Mouse (Mus musculus) heart, postnatal 4 days (tissue): ENCODE data around the gene Car6. TPM values are rescaled to one million over a fixed set of nuclear protein-coding genes. Genes with fewer than 3 reads are reported as not detected.

Experiments used
- DNase-seq: peaks from one replicate; pipeline ENCODE4 v3.0.0; 2021
- total RNA-seq, 2 experiments: library from RNA; stranded (reverse); gene quantifications; 2 replicates each; pipeline ENCODE4 v1.2.3; 2021

The Car6 gene
- total RNA-seq, 2 experiments from 2014 or later, result not detected

GRCm38 (mm10) chr4:150228581-150229348 is 27.6 kb upstream of the Car6 start:
- no peak for DNase-seq

GRCm38 (mm10) chr4:150226818-150227688 is 25.9 kb upstream of the Car6 start:
- DNase-seq, result peak; percentile 73

GRCm38 (mm10) chr4:150225700-150226099 is 24.6 kb upstream of the Car6 start:
- no peak for DNase-seq

- DNase-seq, result no peak
These were observed 22.7 kb upstream of the Car6 start for GRCm38 (mm10) chr4:150223830-150224229.

- no peak for DNase-seq
These were observed 20.0 kb upstream of the Car6 start for GRCm38 (mm10) chr4:150221017-150221640.

- peak; percentile 37 for DNase-seq
These were observed 19.5 kb upstream of the Car6 start for GRCm38 (mm10) chr4:150220584-150220983.

GRCm38 (mm10) chr4:150219501-150220292 is 18.6 kb upstream of the Car6 start:
- DNase-seq, result peak; percentile 71

- DNase-seq, result no peak
These were observed 16.8 kb upstream of the Car6 start for GRCm38 (mm10) chr4:150217935-150218334.

GRCm38 (mm10) chr4:150217042-150217554 is 16.0 kb upstream of the Car6 start:
- no peak for DNase-seq

GRCm38 (mm10) chr4:150216423-150216822 is 15.3 kb upstream of the Car6 start:
- no peak for DNase-seq

- no peak for DNase-seq
These were observed 12.8 kb upstream of the Car6 start for GRCm38 (mm10) chr4:150213910-150214309.

- DNase-seq, result peak; percentile 54
These were observed 11.4 kb upstream of the Car6 start for GRCm38 (mm10) chr4:150212553-150212971.

- no peak for DNase-seq
These were observed 10.9 kb upstream of the Car6 start for GRCm38 (mm10) chr4:150211930-150212552.

GRCm38 (mm10) chr4:150210306-150210705 is 9.2 kb upstream of the Car6 start:
- no peak for DNase-seq

- no peak for DNase-seq
These were observed 8.6 kb upstream of the Car6 start for GRCm38 (mm10) chr4:150209751-150210150.

GRCm38 (mm10) chr4:150204877-150205276 is 3.7 kb upstream of the Car6 start:
- DNase-seq, result no peak

GRCm38 (mm10) chr4:150202702-150203101 is 1.6 kb upstream of the Car6 start:
- DNase-seq, result no peak

GRCm38 (mm10) chr4:150198268-150198667 is 2.9 kb downstream of the Car6 start:
- no peak for DNase-seq

- DNase-seq, result peak; percentile 67
These were observed 7.2 kb downstream of the Car6 start for GRCm38 (mm10) chr4:150193915-150194314.

- no peak for DNase-seq
These were observed 8.9 kb downstream of the Car6 start for GRCm38 (mm10) chr4:150192199-150192598.

- DNase-seq, result no peak
These were observed 12.9 kb downstream of the Car6 start for GRCm38 (mm10) chr4:150188236-150188635.
